Mouse (Mus musculus) heart, postnatal 0 days (tissue): ENCODE results near the gene Fxyd6. TPM values are rescaled to one million over a fixed set of nuclear protein-coding genes. Genes with fewer than 3 reads are reported as not detected.

ENCODE experiments used
- ATAC-seq: fragments of 200-750 bp; cut with Nextera tagmentation; 2 replicates; pipeline ENCODE4 v1.8.0; 2017; ENCODE audit warnings: low read depth, moderate number of reproducible peaks, moderate library complexity; ENCODE audit not compliant: insufficient read depth
- DNase-seq: peaks from one replicate; pipeline ENCODE4 v3.0.0-alpha.2; 2016; ENCODE audit warnings: low spot score
- H3K27ac ChIP-seq: fragments of 300-500 bp; sonication (generic); 2 replicates; pipeline ENCODE4 v1.5.1; 2014; ENCODE audit warnings: low read depth, mild to moderate bottlenecking
- H3K27me3 ChIP-seq: fragments of 300-500 bp; sonication (generic); 2 replicates; pipeline ENCODE4 v1.6.1; 2014; ENCODE audit warnings: low read length, mixed read lengths; ENCODE audit not compliant: control insufficient read depth, insufficient read depth
- H3K36me3 ChIP-seq: fragments of 300-500 bp; sonication (generic); replicated peaks from 2 replicates; pipeline ENCODE4 v1.6.1; 2014; ENCODE audit warnings: low read length, mixed read lengths; ENCODE audit not compliant: control insufficient read depth, insufficient read depth
- H3K4me1 ChIP-seq: fragments of 300-500 bp; sonication (generic); 2 replicates; pipeline ENCODE4 v1.6.1; 2014; ENCODE audit warnings: antibody characterized with exemption; ENCODE audit not compliant: control insufficient read depth, insufficient read depth
- H3K4me2 ChIP-seq: fragments of 300-500 bp; sonication (generic); 2 replicates; pipeline ENCODE4 v1.6.1; 2014; ENCODE audit warnings: low read depth, mild to moderate bottlenecking, low read length, moderate library complexity
- H3K4me3 ChIP-seq: fragments of 300-500 bp; sonication (generic); 2 replicates; pipeline ENCODE4 v1.5.1; 2014; ENCODE audit warnings: low read depth, low read length
- H3K9ac ChIP-seq: fragments of 300-500 bp; sonication (generic); replicated peaks from 2 replicates; pipeline ENCODE4 v1.6.1; 2014; ENCODE audit warnings: low read depth, low read length, mixed read lengths
- H3K9me3 ChIP-seq: fragments of 300-500 bp; sonication (generic); replicated peaks from 2 replicates; pipeline ENCODE4 v1.6.1; 2016; ENCODE audit warnings: low read length; ENCODE audit not compliant: control insufficient read depth
- CTCF ChIP-seq: IDR thresholded peaks from 2 replicates; pipeline ENCODE4 v1.5.1; 2016; ENCODE audit warnings: antibody characterized with exemption, control low read depth, low read depth
- EP300 ChIP-seq: IDR thresholded peaks from 2 replicates; pipeline ENCODE4 v1.6.1; 2016; ENCODE audit warnings: antibody characterized with exemption, low read depth
- WGBS: fragments of 180-500 bp; shearing (Covaris S2); extraction: QIAGEN DNeasy Blood & Tissue Kit; methylation state at CpG from one replicate; pipeline ENCODE4 v1.1.7; 2014; 5-methylcytosine and 5-hydroxymethylcytosine counted together
- polyA plus RNA-seq: library from polyadenylated mRNA; unstranded; fragments of >200 nt; fragmentation: Nextera tagmentation; extraction: Ambion mirVana; gene quantifications from 2 replicates; pipeline ENCODE4 v1.2.1, GENCODE M21; 2015
- total RNA-seq: library from RNA; depleted of rRNA; stranded (reverse); fragments of >200 nt; gene quantifications from 2 replicates; pipeline ENCODE4 v1.2.3, GENCODE M21; 2014; ENCODE audit warnings: low replicate concordance

Gene Fxyd6
- total and polyA plus RNA-seq, 2 experiments from 2014 or later = 18.1 to 26.6 TPM

- WGBS = 39% methylated on average over 4 of the region's 4 CpGs
- H3K9ac ChIP-seq = no peak overlapping the region
- H3K9me3 ChIP-seq = no peaks in the 10 kb centered on the region
- H3K27me3 ChIP-seq = no peaks in the 10 kb centered on the region
- no peak overlapping the region for H3K27ac ChIP-seq
- TF ChIP-seq CTCF = no peak
- no peak for TF ChIP-seq EP300
- H3K4me2 ChIP-seq = no peak overlapping the region
- ATAC-seq (no peak), DNase-seq (no peak)
- H3K36me3 ChIP-seq = no peaks in the 10 kb centered on the region
- no peak overlapping the region for H3K4me3 ChIP-seq
- H3K4me1 ChIP-seq = no peaks in the 10 kb centered on the region
Observed at GRCm38 (mm10) chr9:45376427-45376826, 6.4 kb downstream of the Fxyd6 start.

- no peak for TF ChIP-seq EP300
- TF ChIP-seq CTCF = no peak
- Histone ChIP-seq H3K4me3 (no peak overlapping the region), H3K27me3 (no peaks in the 10 kb centered on the region), H3K9ac (no peak overlapping the region), H3K4me2 (no peak overlapping the region), H3K27ac (no peak overlapping the region), H3K36me3 (no peaks in the 10 kb centered on the region), H3K9me3 (no peaks in the 10 kb centered on the region), H3K4me1 (no peaks in the 10 kb centered on the region)
- 73% methylated on average over 2 of the region's 2 CpGs for WGBS
- ATAC-seq (no peak), DNase-seq (no peak)
Observed at GRCm38 (mm10) chr9:45376883-45377282, 6.9 kb downstream of the Fxyd6 start.

GRCm38 (mm10) chr9:45380411-45381251 lies 10.6 kb downstream of the Fxyd6 start:
- H3K36me3 ChIP-seq = no peaks in the 10 kb centered on the region
- 60% methylated on average over 10 of the region's 10 CpGs for WGBS
- no peaks in the 10 kb centered on the region for H3K9me3 ChIP-seq
- TF ChIP-seq EP300 (no peak), CTCF (no peak)
- no peak overlapping the region for H3K4me3 ChIP-seq
- no peak overlapping the region for H3K4me2 ChIP-seq
- no peaks in the 10 kb centered on the region for H3K27me3 ChIP-seq
- no peak for DNase-seq
- H3K9ac ChIP-seq = no peak overlapping the region
- ATAC-seq = no peak
- H3K27ac ChIP-seq = no peak overlapping the region
- H3K4me1 ChIP-seq = no peaks in the 10 kb centered on the region

- no peak overlapping the region for H3K4me3 ChIP-seq
- H3K36me3 ChIP-seq = no peaks in the 10 kb centered on the region
- no peak overlapping the region for H3K4me2 ChIP-seq
- no peaks in the 10 kb centered on the region for H3K9me3 ChIP-seq
- no peaks in the 10 kb centered on the region for H3K4me1 ChIP-seq
- no peak for TF ChIP-seq CTCF
- TF ChIP-seq EP300 = no peak
- no peak overlapping the region for H3K9ac ChIP-seq
- no peak for DNase-seq
- no peak for ATAC-seq
- no peak overlapping the region for H3K27ac ChIP-seq
- 51% methylated on average over 5 of the region's 5 CpGs for WGBS
- H3K27me3 ChIP-seq = no peaks in the 10 kb centered on the region
Observed at GRCm38 (mm10) chr9:45382336-45382735, 12.4 kb downstream of the Fxyd6 start.

- no peak overlapping the region for H3K27ac ChIP-seq
- WGBS = 60% methylated on average over 5 of the region's 5 CpGs
- ATAC-seq (no peak), DNase-seq (no peak)
- no peaks in the 10 kb centered on the region for H3K36me3 ChIP-seq
- H3K9ac ChIP-seq = no peak overlapping the region
- no peaks in the 10 kb centered on the region; the same call in 1 of the 2 replicates for H3K27me3 ChIP-seq
- no peak for TF ChIP-seq EP300
- TF ChIP-seq CTCF = no peak
- H3K4me3 ChIP-seq = no peak overlapping the region
- no peaks in the 10 kb centered on the region for H3K4me1 ChIP-seq
- no peak overlapping the region for H3K4me2 ChIP-seq
- no peaks in the 10 kb centered on the region for H3K9me3 ChIP-seq
Observed at GRCm38 (mm10) chr9:45382834-45383233, 12.8 kb downstream of the Fxyd6 start.

GRCm38 (mm10) chr9:45383883-45384282 lies 13.9 kb downstream of the Fxyd6 start:
- Histone ChIP-seq H3K27me3 (no peaks in the 10 kb centered on the region; the same call in 1 of the 2 replicates), H3K27ac (no peak overlapping the region), H3K9ac (no peak overlapping the region), H3K4me2 (no peak overlapping the region), H3K36me3 (no peaks in the 10 kb centered on the region), H3K4me1 (no peaks in the 10 kb centered on the region), H3K9me3 (no peaks in the 10 kb centered on the region), H3K4me3 (no peak overlapping the region)
- ATAC-seq = no peak
- no peak for DNase-seq
- 88% methylated on average over 6 of the region's 6 CpGs for WGBS
- no peak for TF ChIP-seq CTCF
- no peak for TF ChIP-seq EP300
